Mouse (Mus musculus): ENCODE data around the gene Stoml2. TPM values are rescaled to one million over a fixed set of nuclear protein-coding genes. Genes with fewer than 3 reads are reported as not detected.

The Stoml2 gene
- polyA plus RNA-seq, 2 experiments from 2014 or later, result 137 to 170 TPM

GRCm38 (mm10) chr4:43037860-43038566 is 6.5 kb upstream of the Stoml2 start:
- ATAC-seq, result no peak

- ATAC-seq, result no peak
Observed at GRCm38 (mm10) chr4:43036356-43036755, 4.8 kb upstream of the Stoml2 start.

GRCm38 (mm10) chr4:43035851-43036250 is 4.3 kb upstream of the Stoml2 start:
- ATAC-seq, result no peak

GRCm38 (mm10) chr4:43033481-43033880 is 2.0 kb upstream of the Stoml2 start:
- no peak for ATAC-seq

- ATAC-seq, result no peak
Observed at GRCm38 (mm10) chr4:43032501-43032900, 991 bp upstream of the Stoml2 start.

GRCm38 (mm10) chr4:43030780-43031230 is 705 bp downstream of the Stoml2 start:
- peak; percentile 44 for ATAC-seq

- no peak for ATAC-seq
Observed at GRCm38 (mm10) chr4:43030352-43030751, 1.2 kb downstream of the Stoml2 start.

GRCm38 (mm10) chr4:43029749-43030148 is 1.8 kb downstream of the Stoml2 start:
- no peak for ATAC-seq

GRCm38 (mm10) chr4:43029121-43029520 is 2.4 kb downstream of the Stoml2 start:
- ATAC-seq, result no peak

- ATAC-seq, result peak; percentile 95
Observed at GRCm38 (mm10) chr4:43025084-43025960, 6.2 kb downstream of the Stoml2 start, which contains the start of gene Pigo. Pigo (minus strand) TSS chr4:43025819.

GRCm38 (mm10) chr4:43024673-43025072 is 6.8 kb downstream of the Stoml2 start:
- ATAC-seq, result no peak

- no peak for ATAC-seq
Observed at GRCm38 (mm10) chr4:43021341-43021740, 10.2 kb downstream of the Stoml2 start.

- ATAC-seq, result no peak
Observed at GRCm38 (mm10) chr4:43020876-43021275, 10.6 kb downstream of the Stoml2 start.

- ATAC-seq, result no peak
Observed at GRCm38 (mm10) chr4:43019641-43020465, 11.7 kb downstream of the Stoml2 start.

- ATAC-seq, result no peak
Observed at GRCm38 (mm10) chr4:43019176-43019575, 12.3 kb downstream of the Stoml2 start.

GRCm38 (mm10) chr4:43018156-43018555 is 13.4 kb downstream of the Stoml2 start:
- ATAC-seq, result no peak

- ATAC-seq, result no peak
Observed at GRCm38 (mm10) chr4:43012091-43012490, 19.4 kb downstream of the Stoml2 start.

- ATAC-seq, result peak; percentile 92
Observed at GRCm38 (mm10) chr4:43010161-43011038, 21.1 kb downstream of the Stoml2 start, which contains the start of gene Fancg. Fancg (minus strand) TSS chr4:43010506.

- peak; percentile 72 for ATAC-seq
Observed at GRCm38 (mm10) chr4:43005765-43006164, 25.7 kb downstream of the Stoml2 start.

GRCm38 (mm10) chr4:43004951-43005350 is 26.6 kb downstream of the Stoml2 start:
- no peak for ATAC-seq

- ATAC-seq, result no peak
Observed at GRCm38 (mm10) chr4:43002756-43003439, 28.6 kb downstream of the Stoml2 start.

Measured in CD4-positive, CD25-positive, alpha-beta regulatory T cell, adult 4 months (primary cell).